Comparison of ENCODE assay signal across 8 mouse cellular contexts in genomic region chr12:11455549-11456194, GRCm38 (mm10). TPM values are rescaled to one million over a fixed set of nuclear protein-coding genes. Genes with fewer than 3 reads are reported as not detected.
DNase-seq lines count a peak whose midpoint lies in the region; ATAC-seq lines count a peak whose summit lies in the region.

Rad51ap2 (plus strand) TSS chr12:11456079.

- H3K9ac ChIP-seq in forebrain, embryonic 14.5 days (ENCODE audit: low read length): peak within 1 kb of the TSS; percentile 64
- H3K9ac ChIP-seq in liver, embryonic 15.5 days: no peak within 1 kb of the TSS
- peak within 1 kb of the TSS; percentile 71 for H3K9ac ChIP-seq in neural tube, embryonic 13.5 days

- peak within 1 kb of the TSS; percentile 53 for H3K4me3 ChIP-seq in forebrain, embryonic 14.5 days (ENCODE audit: low read depth, low read length)
- peak within 1 kb of the TSS; percentile 39 for H3K4me3 ChIP-seq in liver, embryonic 15.5 days (replicated peaks)
- peak within 1 kb of the TSS; percentile 54 for H3K4me3 ChIP-seq in neural tube, embryonic 13.5 days

- ATAC-seq in forebrain, embryonic 14.5 days: peak; percentile 99
- peak; percentile 91 for ATAC-seq in liver, embryonic 15.5 days (ENCODE audit: insufficient read depth)
- ATAC-seq in neural tube, embryonic 13.5 days (ENCODE audit: low read depth): peak; percentile 100

- H3K27ac ChIP-seq in forebrain, embryonic 14.5 days (ENCODE audit: low read depth, low read length): no peak within 1 kb of the TSS
- no peak within 1 kb of the TSS for H3K27ac ChIP-seq in liver, embryonic 15.5 days (replicated peaks)
- H3K27ac ChIP-seq in neural tube, embryonic 13.5 days (replicated peaks): no peak within 1 kb of the TSS

- H3K9me3 ChIP-seq in forebrain, embryonic 14.5 days (replicated peaks; ENCODE audit: control insufficient read depth, low read length): no peaks in the 10 kb centered on the region
- H3K9me3 ChIP-seq in liver, embryonic 15.5 days (replicated peaks): no peaks in the 10 kb centered on the region
- no peaks in the 10 kb centered on the region for H3K9me3 ChIP-seq in neural tube, embryonic 13.5 days

- intact Hi-C loops in heart, postnatal 10 days (cut with DNase I): no loop called here

- no peaks in the 10 kb centered on the region for H3K4me1 ChIP-seq in forebrain, embryonic 14.5 days (ENCODE audit: control insufficient read depth, insufficient read depth, low read length)
- H3K4me1 ChIP-seq in liver, embryonic 15.5 days (replicated peaks): peaks cover 6% of the 10 kb centered on the region; the same call in 1 of the 2 replicates
- peaks cover 4% of the 10 kb centered on the region; the same call in 1 of the 2 replicates for H3K4me1 ChIP-seq in neural tube, embryonic 13.5 days (replicated peaks)

- no peaks in the 10 kb centered on the region for H3K27me3 ChIP-seq in forebrain, embryonic 14.5 days (replicated peaks; ENCODE audit: control insufficient read depth, insufficient read depth, low read length)
- H3K27me3 ChIP-seq in liver, embryonic 15.5 days: peaks cover 17% of the 10 kb centered on the region
- no peaks in the 10 kb centered on the region for H3K27me3 ChIP-seq in neural tube, embryonic 13.5 days

- WGBS in forebrain, embryonic 14.5 days: 1% methylated on average over 34 of the region's 40 CpGs
- 1% methylated on average over 40 of the region's 40 CpGs for WGBS in liver, embryonic 15.5 days (ENCODE audit: insufficient replicate concordance)
- WGBS in neural tube, embryonic 13.5 days: under 1% methylated on average over 40 of the region's 40 CpGs

- H3K4me2 ChIP-seq in forebrain, embryonic 14.5 days (ENCODE audit: low read length): peak within 1 kb of the TSS; percentile 74
- H3K4me2 ChIP-seq in liver, embryonic 15.5 days: peak within 1 kb of the TSS; percentile 70
- peak within 1 kb of the TSS; percentile 75 for H3K4me2 ChIP-seq in neural tube, embryonic 13.5 days

- peak; percentile 30 to 42 for DNase-seq in B cell, adult 2 months
- peak; percentile 97 for DNase-seq in cerebellum, adult 11 months
- peak; percentile 92 for DNase-seq in forebrain, embryonic 14.5 days (ENCODE audit: low spot score)
- DNase-seq in heart, postnatal 10 days: peak; percentile 88 to 89
- peak; percentile 94 to 95 for DNase-seq in kidney, postnatal 4 days
- DNase-seq in testis, postnatal 14 days (ENCODE audit: low spot score): peak; percentile 96

- no peaks in the 10 kb centered on the region for H3K36me3 ChIP-seq in forebrain, embryonic 14.5 days (ENCODE audit: control insufficient read depth, insufficient read depth, low read length)
- no peaks in the 10 kb centered on the region for H3K36me3 ChIP-seq in liver, embryonic 15.5 days (replicated peaks)
- no peaks in the 10 kb centered on the region for H3K36me3 ChIP-seq in neural tube, embryonic 13.5 days

RNA-seq across cellular contexts. Expression of gene Rad51ap2, which starts in this region (rescaled TPM):
- polyA plus RNA-seq in forebrain, embryonic 14.5 days (2014; fragmentation: Nextera tagmentation; extraction: Ambion mirVana): 0.09 and 0.15 TPM in 2 replicates
- total RNA-seq in heart, postnatal 10 days (2021): not detected
- not detected in 2 replicates for polyA plus RNA-seq in liver, embryonic 15.5 days (2015; fragmentation: Nextera tagmentation; extraction: Ambion mirVana)
- polyA plus RNA-seq in neural tube, embryonic 13.5 days (2015; fragmentation: Nextera tagmentation; extraction: Ambion mirVana): 0.15 and 0.20 TPM in 2 replicates

Comparison
In these comparisons a context has a peak if more than half of its experiments do, and no peak if none do; other contexts are left out.
1. Peak in DNase-seq, ATAC-seq, H3K4me3 ChIP-seq, H3K9ac ChIP-seq and H3K4me2 ChIP-seq in forebrain, embryonic 14.5 days; RNA of the gene not detected or under 1 TPM.
2. Peak in DNase-seq in heart, postnatal 10 days; RNA of the gene not detected or under 1 TPM.
3. Peak in ATAC-seq, H3K4me3 ChIP-seq and H3K4me2 ChIP-seq in liver, embryonic 15.5 days; RNA of the gene not detected or under 1 TPM.
4. Peak in ATAC-seq, H3K4me3 ChIP-seq, H3K9ac ChIP-seq and H3K4me2 ChIP-seq in neural tube, embryonic 13.5 days; RNA of the gene not detected or under 1 TPM.
5. DNase-seq: peak in every context shown above with its lines; median percentile 97 in cerebellum, adult 11 months; 96 in testis, postnatal 14 days; 94 in kidney, postnatal 4 days; 92 in forebrain, embryonic 14.5 days; 88 in heart, postnatal 10 days; 36 in B cell, adult 2 months.